Mouse (Mus musculus): ENCODE data around the gene Rem1.

DNA sequence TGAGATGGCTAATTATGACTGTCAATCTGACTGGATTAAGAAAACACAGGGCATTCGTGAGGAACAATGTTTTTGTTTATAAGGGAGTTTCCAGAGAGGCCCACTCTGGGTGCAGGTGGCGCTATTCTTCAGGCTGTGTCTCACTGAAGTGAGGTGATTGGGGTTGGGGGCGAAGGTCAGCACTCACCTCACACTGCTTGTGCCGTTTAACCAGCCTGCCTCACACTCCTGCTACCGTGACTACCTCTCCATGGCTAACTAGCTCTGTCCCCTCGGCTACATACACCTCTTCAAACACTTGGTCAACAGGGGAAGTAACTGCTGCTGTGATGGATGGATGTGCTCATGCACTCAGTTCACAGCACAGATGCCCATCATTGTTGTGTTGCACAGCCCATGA, 37.7 kb upstream of the Rem1 start:
- TF ChIP-seq CTCF (IDR thresholded peaks at IDR 0.05; ENCODE audit: insufficient read depth, low read depth, low read length) (no peak), POLR2A (IDR thresholded peaks at IDR 0.05; ENCODE audit: insufficient read depth, low read depth, low read length) (no peak)

Measured in olfactory bulb, adult 2 months (tissue).